Mouse (Mus musculus): ENCODE measurements around the gene Sh3bp4. TPM values are rescaled to one million over a fixed set of nuclear protein-coding genes. Genes with fewer than 3 reads are reported as not detected.

Gene Sh3bp4
- polyA plus RNA-seq, 1 experiment from 2014 or later, result 18.0 TPM

DNA sequence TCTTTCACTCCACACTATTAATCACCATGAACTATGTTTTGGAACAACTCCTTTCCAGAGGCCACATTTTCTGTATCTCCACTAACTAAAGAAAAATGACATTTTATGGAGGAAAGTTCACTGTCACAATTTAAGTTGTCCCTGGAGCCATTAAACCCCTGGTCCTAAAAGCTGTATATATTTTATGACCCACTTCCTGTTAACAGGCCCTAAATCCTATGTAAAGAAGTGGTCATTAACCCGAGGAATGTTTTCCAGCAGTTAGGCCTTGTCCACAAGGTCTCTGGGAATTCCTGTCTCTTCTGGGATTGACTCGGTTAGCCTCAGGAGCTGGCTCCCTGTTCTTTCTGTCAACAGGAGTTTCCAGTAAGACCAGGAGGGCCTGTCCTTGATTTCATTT lies 30.4 kb upstream of the Sh3bp4 start:
- no peak for DNase-seq (ENCODE audit: low spot score)
- WGBS, result 79% methylated on average over 2 of the region's 2 CpGs
- H3K27ac ChIP-seq (ENCODE audit: low read depth, low read length), result no peak overlapping the region
- H3K4me2 ChIP-seq (replicated peaks; ENCODE audit: low read depth, low read length), result no peak overlapping the region
- H3K27me3 ChIP-seq (ENCODE audit: control insufficient read depth, insufficient read depth, low read length), result no peaks in the 10 kb centered on the region
- no peak overlapping the region for H3K9ac ChIP-seq (ENCODE audit: low read depth, low read length)
- no peaks in the 10 kb centered on the region for H3K4me1 ChIP-seq (replicated peaks; ENCODE audit: control insufficient read depth, insufficient read depth, low read length)
- ATAC-seq (ENCODE audit: low FRiP score), result no peak
- H3K4me3 ChIP-seq (ENCODE audit: low read depth, low read length), result no peak overlapping the region
- no peaks in the 10 kb centered on the region for H3K9me3 ChIP-seq (ENCODE audit: control insufficient read depth, low read length)
- H3K36me3 ChIP-seq (ENCODE audit: control insufficient read depth, insufficient read depth, low read length), result no peaks in the 10 kb centered on the region

DNA sequence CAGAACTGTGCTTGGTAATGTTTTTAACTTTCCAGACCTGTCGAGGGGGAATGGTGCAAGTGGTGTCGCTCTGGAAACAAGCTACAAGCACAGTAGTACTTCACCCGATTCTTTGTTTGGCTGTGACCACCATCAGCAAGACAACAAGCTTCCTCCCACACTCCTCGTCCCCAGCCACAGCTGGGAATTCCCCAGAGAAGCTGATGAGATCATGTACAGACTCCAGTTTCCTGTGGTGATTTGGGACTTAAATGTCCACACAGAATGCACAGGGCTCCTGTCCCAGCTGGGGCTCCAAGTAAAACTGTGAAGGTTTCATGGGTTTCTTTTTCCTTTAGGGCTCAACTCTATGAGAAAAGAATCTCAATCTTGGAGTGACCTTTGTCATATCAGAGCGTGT lies 28.9 kb upstream of the Sh3bp4 start:
- H3K4me1 ChIP-seq (replicated peaks; ENCODE audit: control insufficient read depth, insufficient read depth, low read length), result no peaks in the 10 kb centered on the region
- H3K4me2 ChIP-seq (replicated peaks; ENCODE audit: low read depth, low read length), result no peak overlapping the region
- no peak for DNase-seq (ENCODE audit: low spot score)
- no peaks in the 10 kb centered on the region for H3K36me3 ChIP-seq (ENCODE audit: control insufficient read depth, insufficient read depth, low read length)
- H3K9ac ChIP-seq (ENCODE audit: low read depth, low read length), result no peak overlapping the region
- no peak overlapping the region for H3K4me3 ChIP-seq (ENCODE audit: low read depth, low read length)
- no peak for ATAC-seq (ENCODE audit: low FRiP score)
- H3K27me3 ChIP-seq (ENCODE audit: control insufficient read depth, insufficient read depth, low read length), result no peaks in the 10 kb centered on the region
- 56% methylated on average over 5 of the region's 5 CpGs for WGBS
- no peak overlapping the region for H3K27ac ChIP-seq (ENCODE audit: low read depth, low read length)
- no peaks in the 10 kb centered on the region for H3K9me3 ChIP-seq (ENCODE audit: control insufficient read depth, low read length)

DNA sequence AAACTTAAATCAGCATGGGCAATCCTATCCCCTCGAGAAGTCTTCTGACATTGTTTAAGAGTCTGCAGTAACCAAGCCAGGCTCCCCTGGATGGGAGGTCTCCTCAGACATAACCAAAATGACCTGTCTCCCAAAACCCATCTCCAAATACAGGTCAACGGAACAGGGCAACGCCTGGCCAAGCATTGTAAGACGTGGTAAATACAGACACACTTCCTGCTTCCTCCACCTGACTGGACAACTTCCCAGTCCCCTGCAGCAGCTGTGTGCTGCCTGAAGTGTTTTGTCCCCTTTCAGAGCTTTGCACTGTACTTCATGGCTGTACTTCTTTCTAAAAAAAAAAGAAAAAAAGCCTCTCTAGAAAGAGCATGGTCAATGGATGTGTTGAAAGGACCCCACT lies 28.1 kb upstream of the Sh3bp4 start:
- Histone ChIP-seq H3K36me3 (ENCODE audit: control insufficient read depth, insufficient read depth, low read length) (no peaks in the 10 kb centered on the region), H3K27ac (ENCODE audit: low read depth, low read length) (no peak overlapping the region), H3K27me3 (ENCODE audit: control insufficient read depth, insufficient read depth, low read length) (no peaks in the 10 kb centered on the region), H3K9me3 (ENCODE audit: control insufficient read depth, low read length) (no peaks in the 10 kb centered on the region), H3K9ac (ENCODE audit: low read depth, low read length) (no peak overlapping the region), H3K4me3 (ENCODE audit: low read depth, low read length) (no peak overlapping the region), H3K4me1 (replicated peaks; ENCODE audit: control insufficient read depth, insufficient read depth, low read length) (no peaks in the 10 kb centered on the region), H3K4me2 (replicated peaks; ENCODE audit: low read depth, low read length) (no peak overlapping the region)
- ATAC-seq (ENCODE audit: low FRiP score) (no peak), DNase-seq (ENCODE audit: low spot score) (no peak)
- WGBS, result 89% methylated on average over 4 of the region's 4 CpGs

DNA sequence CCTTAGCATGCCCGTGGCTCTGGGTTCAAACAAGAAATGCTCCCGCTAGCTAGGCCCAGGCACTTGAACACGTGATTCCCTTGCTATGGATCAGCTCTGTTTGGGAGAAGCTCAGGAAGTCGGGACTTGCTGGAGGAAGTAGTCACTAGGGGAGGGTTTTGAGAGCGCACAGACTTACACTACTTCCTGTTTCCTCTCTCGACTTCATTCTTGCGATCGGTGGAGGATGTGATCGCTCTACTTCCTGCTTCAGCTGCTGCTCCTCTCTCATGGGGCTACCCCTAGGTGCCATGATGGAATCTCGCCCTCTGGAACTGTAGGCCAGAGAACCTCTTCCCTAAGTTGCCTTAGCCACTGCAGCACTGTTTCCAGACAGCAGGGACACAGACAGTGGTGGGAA lies 27.3 kb upstream of the Sh3bp4 start:
- Histone ChIP-seq H3K27ac (ENCODE audit: low read depth, low read length) (no peak overlapping the region), H3K4me1 (replicated peaks; ENCODE audit: control insufficient read depth, insufficient read depth, low read length) (no peaks in the 10 kb centered on the region), H3K27me3 (ENCODE audit: control insufficient read depth, insufficient read depth, low read length) (no peaks in the 10 kb centered on the region), H3K4me2 (replicated peaks; ENCODE audit: low read depth, low read length) (no peak overlapping the region), H3K9ac (ENCODE audit: low read depth, low read length) (no peak overlapping the region), H3K36me3 (ENCODE audit: control insufficient read depth, insufficient read depth, low read length) (no peaks in the 10 kb centered on the region), H3K9me3 (ENCODE audit: control insufficient read depth, low read length) (no peaks in the 10 kb centered on the region), H3K4me3 (ENCODE audit: low read depth, low read length) (no peak overlapping the region)
- no peak for DNase-seq (ENCODE audit: low spot score)
- no peak for ATAC-seq (ENCODE audit: low FRiP score)
- WGBS, result 89% methylated on average over 10 of the region's 10 CpGs

DNA sequence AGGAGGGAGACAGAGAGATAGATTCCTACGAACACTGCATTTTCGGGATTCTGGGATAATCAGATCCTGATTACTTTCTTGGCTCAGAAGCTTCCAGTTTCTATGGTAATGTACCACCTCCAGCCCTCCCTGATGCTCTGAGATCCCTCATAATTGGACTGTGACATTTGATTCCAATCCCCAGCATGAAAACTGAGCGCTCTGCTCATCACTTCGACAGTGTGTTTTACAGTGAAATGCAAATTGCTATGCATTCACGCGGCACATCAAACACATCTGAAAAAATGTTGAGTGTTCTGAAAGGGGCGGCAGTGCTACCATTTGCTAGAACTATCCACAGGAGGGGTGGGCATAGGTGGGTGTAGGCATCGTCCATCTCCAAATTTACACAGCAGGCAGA lies 24.8 kb upstream of the Sh3bp4 start:
- H3K36me3 ChIP-seq (ENCODE audit: control insufficient read depth, insufficient read depth, low read length), result no peaks in the 10 kb centered on the region
- no peak for ATAC-seq (ENCODE audit: low FRiP score)
- no peaks in the 10 kb centered on the region for H3K9me3 ChIP-seq (ENCODE audit: control insufficient read depth, low read length)
- WGBS, result 84% methylated on average over 8 of the region's 8 CpGs
- H3K27me3 ChIP-seq (ENCODE audit: control insufficient read depth, insufficient read depth, low read length), result no peaks in the 10 kb centered on the region
- H3K4me2 ChIP-seq (replicated peaks; ENCODE audit: low read depth, low read length), result no peak overlapping the region
- H3K9ac ChIP-seq (ENCODE audit: low read depth, low read length), result no peak overlapping the region
- no peak overlapping the region for H3K27ac ChIP-seq (ENCODE audit: low read depth, low read length)
- H3K4me1 ChIP-seq (replicated peaks; ENCODE audit: control insufficient read depth, insufficient read depth, low read length), result no peaks in the 10 kb centered on the region
- no peak overlapping the region for H3K4me3 ChIP-seq (ENCODE audit: low read depth, low read length)
- no peak for DNase-seq (ENCODE audit: low spot score)

DNA sequence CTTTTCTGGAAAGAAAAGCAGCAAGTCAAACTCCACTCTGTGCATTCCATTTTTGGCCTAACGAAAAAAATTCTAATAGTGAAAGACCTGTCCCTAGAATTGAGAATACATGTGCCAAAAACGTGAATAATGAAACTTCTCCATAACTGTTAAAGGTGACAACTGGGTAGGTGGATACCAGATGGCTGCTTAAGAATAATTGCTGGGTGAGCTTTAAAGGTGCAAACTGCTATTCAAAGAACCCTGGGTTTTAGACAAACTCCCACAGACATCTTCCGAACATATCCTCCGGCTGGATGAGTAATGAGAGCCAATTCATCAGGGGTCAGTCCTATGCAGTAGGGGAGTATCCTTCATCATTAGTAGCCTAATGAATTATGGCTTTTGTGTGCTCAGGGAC lies 20.7 kb upstream of the Sh3bp4 start:
- ATAC-seq (ENCODE audit: low FRiP score) (no peak), DNase-seq (ENCODE audit: low spot score) (no peak)
- Histone ChIP-seq H3K4me3 (ENCODE audit: low read depth, low read length) (no peak overlapping the region), H3K4me2 (replicated peaks; ENCODE audit: low read depth, low read length) (no peak overlapping the region), H3K9me3 (ENCODE audit: control insufficient read depth, low read length) (no peaks in the 10 kb centered on the region), H3K27me3 (ENCODE audit: control insufficient read depth, insufficient read depth, low read length) (no peaks in the 10 kb centered on the region), H3K4me1 (replicated peaks; ENCODE audit: control insufficient read depth, insufficient read depth, low read length) (no peaks in the 10 kb centered on the region), H3K9ac (ENCODE audit: low read depth, low read length) (no peak overlapping the region), H3K27ac (ENCODE audit: low read depth, low read length) (no peak overlapping the region), H3K36me3 (ENCODE audit: control insufficient read depth, insufficient read depth, low read length) (no peaks in the 10 kb centered on the region)
- WGBS, result 83% methylated on average over 4 of the region's 4 CpGs

DNA sequence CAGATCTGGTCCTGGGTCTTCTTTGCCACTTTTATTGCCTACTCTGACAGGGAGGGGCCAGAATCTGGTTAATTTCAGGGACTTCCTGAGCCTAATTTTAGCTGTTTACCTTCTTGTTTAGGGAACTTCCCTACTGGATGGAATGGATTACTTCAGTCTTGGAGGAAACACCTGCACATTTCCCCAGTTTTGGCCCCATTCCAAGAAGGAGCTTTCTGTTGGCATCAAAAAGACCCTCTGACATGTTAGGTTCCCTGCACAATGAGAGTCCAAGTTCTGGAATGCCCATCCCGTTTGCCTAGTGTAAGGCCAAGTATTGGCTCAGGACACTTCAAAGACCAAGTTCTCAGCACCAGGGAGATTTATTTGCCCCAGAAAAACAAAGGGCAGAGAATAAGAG lies 14.0 kb upstream of the Sh3bp4 start:
- no peak overlapping the region for H3K4me3 ChIP-seq (ENCODE audit: low read depth, low read length)
- WGBS, result 67% methylated on average over 1 of the region's 1 CpGs
- H3K9me3 ChIP-seq (ENCODE audit: control insufficient read depth, low read length), result no peaks in the 10 kb centered on the region
- DNase-seq (ENCODE audit: low spot score) (no peak), ATAC-seq (ENCODE audit: low FRiP score) (no peak)
- no peaks in the 10 kb centered on the region for H3K4me1 ChIP-seq (replicated peaks; ENCODE audit: control insufficient read depth, insufficient read depth, low read length)
- H3K27ac ChIP-seq (ENCODE audit: low read depth, low read length), result no peak overlapping the region
- no peaks in the 10 kb centered on the region for H3K27me3 ChIP-seq (ENCODE audit: control insufficient read depth, insufficient read depth, low read length)
- H3K36me3 ChIP-seq (ENCODE audit: control insufficient read depth, insufficient read depth, low read length), result no peaks in the 10 kb centered on the region
- no peak overlapping the region for H3K9ac ChIP-seq (ENCODE audit: low read depth, low read length)
- H3K4me2 ChIP-seq (replicated peaks; ENCODE audit: low read depth, low read length), result no peak overlapping the region

DNA sequence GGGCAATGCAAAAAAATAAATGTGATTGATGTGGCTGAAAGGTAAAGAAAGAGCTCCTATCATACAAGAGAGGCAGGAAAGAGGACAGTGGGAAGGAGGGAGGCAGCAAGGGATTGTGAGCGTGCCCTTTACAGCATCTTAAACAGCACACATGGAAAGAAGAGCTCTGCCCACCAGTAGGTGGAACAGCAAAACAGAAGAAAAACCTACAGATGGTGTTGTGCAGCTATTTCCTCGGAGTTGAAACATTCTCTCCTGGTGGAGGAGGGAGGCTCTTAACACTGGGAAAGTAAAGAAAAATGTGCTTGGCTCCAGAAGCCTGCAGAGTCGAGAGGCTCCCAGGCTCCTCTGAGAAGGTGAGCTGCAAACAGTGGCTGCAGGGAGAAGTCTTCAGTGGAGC lies 12.8 kb upstream of the Sh3bp4 start:
- no peak overlapping the region for H3K4me2 ChIP-seq (replicated peaks; ENCODE audit: low read depth, low read length)
- no peak overlapping the region for H3K27ac ChIP-seq (ENCODE audit: low read depth, low read length)
- H3K9me3 ChIP-seq (ENCODE audit: control insufficient read depth, low read length), result no peaks in the 10 kb centered on the region
- ATAC-seq (ENCODE audit: low FRiP score) (no peak), DNase-seq (ENCODE audit: low spot score) (no peak)
- H3K27me3 ChIP-seq (ENCODE audit: control insufficient read depth, insufficient read depth, low read length), result no peaks in the 10 kb centered on the region
- no peak overlapping the region for H3K4me3 ChIP-seq (ENCODE audit: low read depth, low read length)
- H3K9ac ChIP-seq (ENCODE audit: low read depth, low read length), result no peak overlapping the region
- WGBS, result 81% methylated on average over 3 of the region's 3 CpGs
- H3K36me3 ChIP-seq (ENCODE audit: control insufficient read depth, insufficient read depth, low read length), result no peaks in the 10 kb centered on the region
- H3K4me1 ChIP-seq (replicated peaks; ENCODE audit: control insufficient read depth, insufficient read depth, low read length), result no peaks in the 10 kb centered on the region

DNA sequence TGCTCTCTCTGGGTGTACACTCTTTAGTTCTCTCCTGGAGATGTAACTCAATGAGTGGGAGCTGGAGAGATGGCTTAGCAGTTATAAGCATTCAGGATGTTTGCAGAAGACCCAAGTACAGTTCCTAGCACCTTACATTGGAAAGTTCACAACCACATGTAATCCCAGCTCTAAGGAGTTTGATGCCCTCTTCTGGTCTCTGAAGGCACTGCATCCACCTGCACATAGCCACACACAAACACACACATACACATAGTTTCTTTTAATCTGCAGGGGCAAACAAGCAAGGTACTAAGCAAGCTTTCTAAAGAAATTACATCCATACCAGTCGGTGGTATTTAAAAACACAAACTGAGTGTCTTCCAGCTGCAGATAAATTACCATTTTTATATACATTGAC lies 12.2 kb upstream of the Sh3bp4 start:
- Histone ChIP-seq H3K36me3 (ENCODE audit: control insufficient read depth, insufficient read depth, low read length) (no peaks in the 10 kb centered on the region), H3K4me2 (replicated peaks; ENCODE audit: low read depth, low read length) (no peak overlapping the region), H3K27ac (ENCODE audit: low read depth, low read length) (no peak overlapping the region), H3K27me3 (ENCODE audit: control insufficient read depth, insufficient read depth, low read length) (no peaks in the 10 kb centered on the region), H3K4me3 (ENCODE audit: low read depth, low read length) (no peak overlapping the region), H3K9me3 (ENCODE audit: control insufficient read depth, low read length) (no peaks in the 10 kb centered on the region), H3K9ac (ENCODE audit: low read depth, low read length) (no peak overlapping the region), H3K4me1 (replicated peaks; ENCODE audit: control insufficient read depth, insufficient read depth, low read length) (no peaks in the 10 kb centered on the region)
- ATAC-seq (ENCODE audit: low FRiP score) (no peak), DNase-seq (ENCODE audit: low spot score) (no peak)
- WGBS, result 94% methylated on average over 1 of the region's 1 CpGs

Data from hindbrain, embryonic 11.5 days (tissue).